Mouse (Mus musculus): ENCODE data around the gene Elob.

The Elob gene

DNA sequence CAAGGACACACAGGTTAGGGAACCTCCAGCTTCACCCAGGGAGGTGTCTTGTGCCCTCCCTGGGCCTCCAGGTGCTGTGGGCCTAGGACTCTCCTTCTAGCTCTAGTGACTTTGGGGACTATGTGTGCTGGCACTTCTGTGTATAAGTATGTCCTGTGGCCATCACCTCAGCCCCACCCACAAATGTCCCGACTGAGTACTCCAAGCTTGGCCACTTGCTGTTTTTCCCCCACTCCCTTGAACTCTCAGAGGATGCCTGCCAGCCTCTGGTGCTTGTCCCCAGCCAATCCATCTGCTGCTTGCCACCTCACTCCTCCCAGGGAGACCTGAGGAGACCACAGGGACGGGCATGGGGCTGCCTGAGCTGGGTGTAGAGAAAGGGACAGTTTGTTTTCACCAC, 50.5 kb downstream of the Elob start:
- DNase-seq (ENCODE audit: low spot score), result no peak

DNA sequence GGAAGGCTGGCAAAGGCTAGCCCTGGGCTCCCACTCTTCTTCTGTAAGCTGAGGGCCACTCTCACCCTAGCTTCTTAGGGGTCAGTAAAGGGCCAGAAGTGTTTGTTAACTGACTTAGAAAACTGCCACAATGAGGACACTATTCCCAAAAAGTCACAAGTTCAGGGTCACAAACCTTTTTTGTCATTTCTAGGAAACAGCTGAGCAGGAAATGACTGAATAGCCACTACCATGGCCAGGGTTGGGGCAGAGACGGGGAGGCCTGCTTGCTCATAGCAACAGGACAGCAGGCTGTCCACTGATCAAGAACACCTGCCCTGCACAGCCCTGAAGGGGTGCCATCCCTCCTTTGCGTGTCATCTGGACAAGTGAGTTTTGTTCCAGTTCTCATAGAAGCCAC, 51.8 kb downstream of the Elob start:
- no peak for DNase-seq (ENCODE audit: low spot score)

GRCm38 (mm10) chr17:23776216-23776615, 52.7 kb downstream of the Elob start:
- DNase-seq (ENCODE audit: low spot score), result no peak

Data from left cerebral cortex, adult 11 months (tissue).